Mouse (Mus musculus) CH12.LX (cell line): ENCODE measurements at regions not wholly inside any gene's neighbourhood (a gene's known extent, or its start where the extent isn't known, plus 50 kb on each side); places are given as distances from the start of the nearest gene placed in this dataset.

Experiments used
- BHLHE40 ChIP-seq: IDR thresholded peaks from 2 replicates; pipeline ENCODE4 v1.6.1; 2011; ENCODE audit warnings: mild to moderate bottlenecking, low read depth, low read length, improper control_type of control experiment
- CTCF ChIP-seq, 2 experiments: IDR thresholded peaks in 1 of 2; conservative IDR thresholded peaks in 1 of 2; 2 replicates each; pipeline ENCODE4 v1.5.1; 2011 to 2012; ENCODE audit warnings: low read depth in 2 of 2, low read length in 2 of 2, improper control_type of control experiment in 1 of 2, inconsistent platforms in 1 of 2, mild to moderate bottlenecking in 1 of 2, moderate library complexity in 1 of 2
- E2F4 ChIP-seq: IDR thresholded peaks from 2 replicates; pipeline ENCODE4 v1.6.1; 2011; ENCODE audit warnings: low read depth, low read length, improper control_type of control experiment; ENCODE audit not compliant: insufficient replicate concordance
- EP300 ChIP-seq: IDR thresholded peaks from 2 replicates; pipeline ENCODE4 v1.6.1; 2011; ENCODE audit warnings: low read length, improper control_type of control experiment
- HCFC1 ChIP-seq: IDR thresholded peaks from 2 replicates; pipeline ENCODE4 v1.6.1; 2012; ENCODE audit warnings: low read depth, mild to moderate bottlenecking, inconsistent platforms, low read length, improper control_type of control experiment
- MAX ChIP-seq: IDR thresholded peaks from 2 replicates; pipeline ENCODE4 v1.6.1; 2011; ENCODE audit warnings: low read length, improper control_type of control experiment
- NELFE ChIP-seq: IDR thresholded peaks from 2 replicates; pipeline ENCODE4 v1.6.1; 2011; ENCODE audit warnings: low read depth, low read length, improper control_type of control experiment
- NRF1 ChIP-seq: IDR thresholded peaks from 2 replicates; pipeline ENCODE4 v1.6.1; 2014; ENCODE audit warnings: low read depth, mild to moderate bottlenecking, inconsistent platforms, low read length, improper control_type of control experiment, moderate library complexity
- POLR2A ChIP-seq: IDR thresholded peaks from 2 replicates; pipeline ENCODE4 v1.6.1; 2011; ENCODE audit warnings: low read depth, mild to moderate bottlenecking, improper control_type of control experiment, low read length
- RCOR1 ChIP-seq: conservative IDR thresholded peaks from 2 replicates; pipeline ENCODE4 v1.6.1; 2012; ENCODE audit warnings: low read depth, mild to moderate bottlenecking, inconsistent platforms, low read length, improper control_type of control experiment
- SIN3A ChIP-seq: IDR thresholded peaks from 2 replicates; pipeline ENCODE4 v1.6.1; 2012; ENCODE audit warnings: low read length, improper control_type of control experiment, inconsistent platforms
- USF1 ChIP-seq: IDR thresholded peaks from 2 replicates; pipeline ENCODE4 v1.6.1; 2014; ENCODE audit warnings: low read depth, mild to moderate bottlenecking, inconsistent platforms, low read length, improper control_type of control experiment

- TF ChIP-seq E2F4 (no peak), CTCF (conservative IDR thresholded peaks at IDR 0.05 in 1 of 2, IDR thresholded peaks at IDR 0.05 in 1 of 2; ENCODE audit: low read depth in 2 of 2, low read length in 2 of 2) (no peak), MAX (no peak), POLR2A (no peak), RCOR1 (no peak), NELFE (no peak), EP300 (no peak), SIN3A (no peak), BHLHE40 (no peak), USF1 (no peak), HCFC1 (no peak), NRF1 (no peak)
These were observed 537.4 kb upstream of the Mgmt start for GRCm38 (mm10) chr7:136357011-136357410.
